Mouse (Mus musculus) spleen, postnatal 36 days (tissue): ENCODE measurements around the gene Spaca6.

Experiments
- DNase-seq, 2 experiments: peaks; one replicate each; pipeline ENCODE4 v3.0.0; 2022; ENCODE audit warnings: low spot score in 2 of 2, mixed read lengths in 1 of 2

Gene Spaca6

GRCm38 (mm10) chr17:17826751-17827657 is at the start of gene Spaca6:
Gene Spaca6, plus strand, starts transcription at chr17:17827158.
- peak; percentile 27 to 34 for DNase-seq

- DNase-seq: no peak
These were observed 35.9 kb upstream of the Spaca6 start for GRCm38 (mm10) chr17:17790866-17791630.

GRCm38 (mm10) chr17:17792578-17792977 is 34.4 kb upstream of the Spaca6 start:
- no peak for DNase-seq

- DNase-seq: no peak
These were observed 31.4 kb upstream of the Spaca6 start for GRCm38 (mm10) chr17:17795527-17795926.

GRCm38 (mm10) chr17:17823612-17824336 is 3.2 kb upstream of the Spaca6 start:
- no peak for DNase-seq

GRCm38 (mm10) chr17:17825921-17826591 is 902 bp upstream of the Spaca6 start:
- no peak for DNase-seq

GRCm38 (mm10) chr17:17827658-17828190 is 766 bp downstream of the Spaca6 start:
- no peak for DNase-seq

- DNase-seq: no peak
These were observed 1.4 kb downstream of the Spaca6 start for GRCm38 (mm10) chr17:17828191-17828981.

GRCm38 (mm10) chr17:17829052-17829785 is 2.3 kb downstream of the Spaca6 start:
- no peak for DNase-seq

- no peak for DNase-seq
These were observed 3.0 kb downstream of the Spaca6 start for GRCm38 (mm10) chr17:17829816-17830535.

- no peak for DNase-seq
These were observed 3.8 kb downstream of the Spaca6 start for GRCm38 (mm10) chr17:17830731-17831130.

- no peak for DNase-seq
These were observed 7.9 kb downstream of the Spaca6 start for GRCm38 (mm10) chr17:17834896-17835295.

GRCm38 (mm10) chr17:17836101-17836500 is 9.1 kb downstream of the Spaca6 start:
- DNase-seq: no peak

GRCm38 (mm10) chr17:17837426-17837825 is 10.5 kb downstream of the Spaca6 start:
- no peak for DNase-seq

- DNase-seq: peak; percentile 92 to 93
These were observed 11.2 kb downstream of the Spaca6 start for GRCm38 (mm10) chr17:17837919-17838701.

- no peak for DNase-seq
These were observed 12.3 kb downstream of the Spaca6 start for GRCm38 (mm10) chr17:17839276-17839675.

GRCm38 (mm10) chr17:17840796-17841195 is 13.8 kb downstream of the Spaca6 start:
- DNase-seq: no peak
